Mouse (Mus musculus) urinary bladder, adult 2 months (tissue): ENCODE measurements at regions not wholly inside any gene's neighbourhood (a gene's known extent, or its start where the extent isn't known, plus 50 kb on each side); places are given as distances from the start of the nearest gene placed in this dataset.

ENCODE experiments used
- DNase-seq: peaks from one replicate; pipeline ENCODE4 v3.0.0; 2022; ENCODE audit warnings: low spot score

GRCm38 (mm10) chr14:102621546-102621945 lies 360.9 kb downstream of the Kctd12 start:
- DNase-seq = no peak

- DNase-seq = no peak
Observed at GRCm38 (mm10) chr14:102619056-102619455, 363.4 kb downstream of the Kctd12 start.

- no peak for DNase-seq
Observed at GRCm38 (mm10) chr14:102615588-102616309, 366.7 kb downstream of the Kctd12 start.

GRCm38 (mm10) chr14:102606055-102606454 lies 376.4 kb downstream of the Kctd12 start:
- no peak for DNase-seq

GRCm38 (mm10) chr14:102594850-102595249 lies 387.6 kb downstream of the Kctd12 start:
- no peak for DNase-seq

GRCm38 (mm10) chr14:102553781-102554180 lies 428.7 kb downstream of the Kctd12 start:
- no peak for DNase-seq

GRCm38 (mm10) chr14:102552598-102552997 lies 429.8 kb downstream of the Kctd12 start:
- DNase-seq = no peak

- DNase-seq = no peak
Observed at GRCm38 (mm10) chr14:102524894-102525577, 457.4 kb downstream of the Kctd12 start.

GRCm38 (mm10) chr14:102516765-102517164 lies 465.7 kb downstream of the Kctd12 start:
- DNase-seq = no peak

- no peak for DNase-seq
Observed at GRCm38 (mm10) chr14:102514527-102514926, 467.9 kb downstream of the Kctd12 start.

- no peak for DNase-seq
Observed at GRCm38 (mm10) chr14:102512651-102513050, 469.8 kb downstream of the Kctd12 start.

- DNase-seq = no peak
Observed at GRCm38 (mm10) chr14:102511691-102512383, 470.6 kb downstream of the Kctd12 start.

GRCm38 (mm10) chr14:102510387-102510786 lies 472.1 kb downstream of the Kctd12 start:
- peak; percentile 37 for DNase-seq

- no peak for DNase-seq
Observed at GRCm38 (mm10) chr14:102505696-102506321, 476.6 kb downstream of the Kctd12 start.

- DNase-seq = no peak
Observed at GRCm38 (mm10) chr14:102497179-102497578, 485.3 kb downstream of the Kctd12 start.

- no peak for DNase-seq
Observed at GRCm38 (mm10) chr14:102492376-102492775, 490.1 kb downstream of the Kctd12 start.

- no peak for DNase-seq
Observed at GRCm38 (mm10) chr14:102491205-102491604, 491.2 kb downstream of the Kctd12 start.

GRCm38 (mm10) chr14:102477162-102477561 lies 505.3 kb downstream of the Kctd12 start:
- DNase-seq = no peak

- no peak for DNase-seq
Observed at GRCm38 (mm10) chr14:102469326-102469725, 513.1 kb downstream of the Kctd12 start.

- no peak for DNase-seq
Observed at GRCm38 (mm10) chr14:102461001-102461400, 521.4 kb downstream of the Kctd12 start.

- DNase-seq = no peak
Observed at GRCm38 (mm10) chr14:102439738-102440137, 542.7 kb downstream of the Kctd12 start.

GRCm38 (mm10) chr14:102403397-102404115 lies 578.9 kb downstream of the Kctd12 start:
- no peak for DNase-seq
